Mouse (Mus musculus): ENCODE results near the gene Zfp472. TPM values are rescaled to one million over a fixed set of nuclear protein-coding genes. Genes with fewer than 3 reads are reported as not detected.
A peak's percentile ranks its signal among the peaks of the same experiment; 100 is the strongest.

Zfp472 gene
- 11.4 TPM in 2 replicates for polyA plus RNA-seq (2015; fragmentation: Nextera tagmentation; extraction: Ambion mirVana)

- Histone ChIP-seq H3K9me3 (ENCODE audit: low read length) (no peaks in the 10 kb centered on the region), H3K9ac (replicated peaks; ENCODE audit: low read length) (peak within 1 kb of the TSS; percentile 78), H3K4me1 (ENCODE audit: insufficient read depth, low read length) (peaks cover 11% of the 10 kb centered on the region; the same call in 1 of the 2 replicates), H3K4me2 (replicated peaks; ENCODE audit: low read depth, low read length) (peak within 1 kb of the TSS; percentile 87), H3K36me3 (ENCODE audit: insufficient read depth, low read length) (no peaks in the 10 kb centered on the region), H3K4me3 (ENCODE audit: low read length) (peak within 1 kb of the TSS; percentile 84), H3K27me3 (ENCODE audit: insufficient read depth, low read length) (no peaks in the 10 kb centered on the region), H3K27ac (ENCODE audit: low read length) (peak within 1 kb of the TSS; percentile 87)
- WGBS, result under 1% methylated on average over 33 of the region's 33 CpGs
- peak; percentile 100 for ATAC-seq (ENCODE audit: low FRiP score, low TSS enrichment)
Observed at GRCm38 (mm10) chr17:32965623-32966290, at the start of gene Zfp472. Zfp472 (plus strand) TSS chr17:32965814.

DNA sequence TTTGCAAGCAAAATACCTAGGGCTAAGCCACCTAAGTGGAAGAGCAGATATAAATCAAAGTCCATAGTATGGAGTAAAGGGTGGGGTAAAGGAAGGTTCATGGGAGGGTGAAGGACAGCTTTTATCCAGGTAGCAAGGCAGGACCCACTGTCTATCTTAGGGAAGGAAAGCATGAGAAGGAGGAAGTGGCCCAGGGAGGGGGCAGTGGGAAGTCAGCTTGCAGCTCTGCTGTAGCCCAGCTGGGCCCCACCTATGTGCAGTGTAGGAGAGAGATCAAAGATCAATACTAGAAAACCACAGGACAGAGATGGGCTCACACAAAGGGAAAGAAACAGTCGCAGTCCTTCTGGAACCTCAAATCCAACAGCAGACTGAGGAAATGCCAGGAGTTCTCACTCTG, 49.5 kb upstream of the Zfp472 start:
- H3K27ac ChIP-seq (ENCODE audit: low read length), result no peak overlapping the region
- peaks cover 2% of the 10 kb centered on the region; the same call in 1 of the 2 replicates for H3K9me3 ChIP-seq (ENCODE audit: low read length)
- WGBS, result 67% methylated on average over 1 of the region's 1 CpGs
- no peaks in the 10 kb centered on the region for H3K36me3 ChIP-seq (ENCODE audit: insufficient read depth, low read length)
- H3K4me2 ChIP-seq (replicated peaks; ENCODE audit: low read depth, low read length), result no peak overlapping the region
- H3K9ac ChIP-seq (replicated peaks; ENCODE audit: low read length), result no peak overlapping the region
- no peak overlapping the region for H3K4me3 ChIP-seq (ENCODE audit: low read length)
- H3K4me1 ChIP-seq (ENCODE audit: insufficient read depth, low read length), result no peaks in the 10 kb centered on the region
- ATAC-seq (ENCODE audit: low FRiP score, low TSS enrichment), result no peak
- H3K27me3 ChIP-seq (ENCODE audit: insufficient read depth, low read length), result no peaks in the 10 kb centered on the region

- H3K9me3 ChIP-seq (ENCODE audit: low read length), result peaks cover 4% of the 10 kb centered on the region; the same call in 1 of the 2 replicates
- WGBS, result 54% methylated on average over 2 of the region's 2 CpGs
- no peak within 1 kb of the TSS for H3K27ac ChIP-seq (ENCODE audit: low read length)
- no peak within 1 kb of the TSS for H3K9ac ChIP-seq (replicated peaks; ENCODE audit: low read length)
- no peak for ATAC-seq (ENCODE audit: low FRiP score, low TSS enrichment)
- H3K27me3 ChIP-seq (ENCODE audit: insufficient read depth, low read length), result no peaks in the 10 kb centered on the region
- H3K4me2 ChIP-seq (replicated peaks; ENCODE audit: low read depth, low read length), result no peak within 1 kb of the TSS
- no peak within 1 kb of the TSS for H3K4me3 ChIP-seq (ENCODE audit: low read length)
- no peaks in the 10 kb centered on the region for H3K4me1 ChIP-seq (ENCODE audit: insufficient read depth, low read length)
- H3K36me3 ChIP-seq (ENCODE audit: insufficient read depth, low read length), result no peaks in the 10 kb centered on the region
Observed at GRCm38 (mm10) chr17:32917131-32917530, 48.5 kb upstream of the Zfp472 start, which contains the start of gene Cyp4f14. Cyp4f14 (minus strand) TSS chr17:32917342.

DNA sequence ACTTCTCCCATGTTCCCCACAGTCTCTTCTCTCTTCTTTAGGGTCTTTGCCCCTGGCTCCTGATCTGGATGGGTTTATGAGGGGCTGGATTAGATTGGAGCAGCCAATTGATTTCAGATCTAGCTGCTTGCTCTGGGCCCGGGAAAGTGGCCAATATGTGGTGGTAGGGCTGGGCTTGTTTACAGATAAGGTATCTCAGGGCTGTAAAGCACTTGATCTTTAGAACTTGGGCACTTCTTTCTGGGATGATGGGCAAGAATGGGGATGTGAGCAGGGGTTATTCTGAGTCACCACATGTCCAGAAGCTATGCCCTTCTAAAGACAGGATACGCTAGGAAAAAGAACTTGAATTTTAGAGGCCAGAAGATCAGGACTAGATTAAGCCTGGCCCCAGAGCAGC, 46.5 kb upstream of the Zfp472 start:
- Histone ChIP-seq H3K4me2 (replicated peaks; ENCODE audit: low read depth, low read length) (no peak overlapping the region), H3K9me3 (ENCODE audit: low read length) (peaks cover 4% of the 10 kb centered on the region; the same call in 1 of the 2 replicates), H3K27me3 (ENCODE audit: insufficient read depth, low read length) (no peaks in the 10 kb centered on the region), H3K4me3 (ENCODE audit: low read length) (no peak overlapping the region), H3K36me3 (ENCODE audit: insufficient read depth, low read length) (no peaks in the 10 kb centered on the region), H3K27ac (ENCODE audit: low read length) (no peak overlapping the region), H3K9ac (replicated peaks; ENCODE audit: low read length) (no peak overlapping the region), H3K4me1 (ENCODE audit: insufficient read depth, low read length) (no peaks in the 10 kb centered on the region)
- ATAC-seq (ENCODE audit: low FRiP score, low TSS enrichment), result no peak
- 71% methylated on average over 2 of the region's 2 CpGs for WGBS

DNA sequence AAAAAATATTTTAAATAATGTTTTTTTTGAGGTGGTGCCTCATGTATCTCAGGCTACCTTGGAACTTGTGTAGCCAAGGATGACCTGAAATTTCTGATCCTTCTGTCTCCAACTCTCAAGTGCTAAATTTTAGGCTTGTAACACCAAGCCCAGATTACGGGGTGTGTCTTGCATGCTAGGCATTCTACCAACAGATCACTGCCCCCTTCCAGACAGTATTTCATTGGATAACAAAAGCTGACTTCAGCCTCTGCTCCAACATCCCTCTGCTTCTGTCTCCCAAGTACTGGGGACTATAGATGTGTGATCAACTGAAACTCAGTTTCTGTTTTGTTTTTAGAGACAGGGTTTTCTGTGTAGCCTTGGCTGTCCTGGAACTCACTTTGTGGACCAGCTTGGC, 41.9 kb upstream of the Zfp472 start:
- Histone ChIP-seq H3K4me1 (ENCODE audit: insufficient read depth, low read length) (no peaks in the 10 kb centered on the region), H3K4me2 (replicated peaks; ENCODE audit: low read depth, low read length) (no peak overlapping the region), H3K9ac (replicated peaks; ENCODE audit: low read length) (no peak overlapping the region), H3K4me3 (ENCODE audit: low read length) (no peak overlapping the region), H3K9me3 (ENCODE audit: low read length) (peaks cover 4% of the 10 kb centered on the region; the same call in 1 of the 2 replicates), H3K27ac (ENCODE audit: low read length) (no peak overlapping the region), H3K27me3 (ENCODE audit: insufficient read depth, low read length) (no peaks in the 10 kb centered on the region), H3K36me3 (ENCODE audit: insufficient read depth, low read length) (no peaks in the 10 kb centered on the region)
- no peak for ATAC-seq (ENCODE audit: low FRiP score, low TSS enrichment)
- WGBS, result 100% methylated on average over 1 of the region's 1 CpGs

GRCm38 (mm10) chr17:32924658-32925312, 40.8 kb upstream of the Zfp472 start:
- no peaks in the 10 kb centered on the region for H3K4me1 ChIP-seq (ENCODE audit: insufficient read depth, low read length)
- H3K9me3 ChIP-seq (ENCODE audit: low read length), result peaks cover 4% of the 10 kb centered on the region; the same call in 1 of the 2 replicates
- WGBS, result 14% methylated on average over 32 of the region's 32 CpGs
- no peak overlapping the region for H3K27ac ChIP-seq (ENCODE audit: low read length)
- H3K4me2 ChIP-seq (replicated peaks; ENCODE audit: low read depth, low read length), result peak overlapping the region; percentile 81
- peak; percentile 91 for ATAC-seq (ENCODE audit: low FRiP score, low TSS enrichment)
- H3K36me3 ChIP-seq (ENCODE audit: insufficient read depth, low read length), result no peaks in the 10 kb centered on the region
- peak overlapping the region; percentile 78 for H3K9ac ChIP-seq (replicated peaks; ENCODE audit: low read length)
- peak overlapping the region; percentile 52 for H3K4me3 ChIP-seq (ENCODE audit: low read length)
- H3K27me3 ChIP-seq (ENCODE audit: insufficient read depth, low read length), result no peaks in the 10 kb centered on the region

DNA sequence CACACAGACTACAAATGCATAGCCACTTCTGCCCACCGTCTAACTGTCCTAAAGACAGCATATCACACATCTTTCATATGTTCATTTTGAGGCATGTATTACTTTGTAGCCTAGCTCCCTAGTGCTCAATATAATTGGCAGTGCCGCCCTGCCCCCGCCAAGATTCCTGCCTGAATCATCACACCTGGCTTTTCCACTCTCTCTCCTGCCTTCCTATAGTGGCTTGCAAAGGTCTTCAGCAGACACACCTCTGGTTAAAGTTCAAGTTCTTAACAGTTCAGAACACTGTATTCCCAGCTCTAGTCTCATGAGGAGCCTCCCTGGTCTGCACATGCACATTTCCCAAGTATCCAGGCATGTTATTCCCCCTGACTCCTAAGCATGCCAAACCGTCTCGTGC, 37.8 kb upstream of the Zfp472 start:
- no peak for ATAC-seq (ENCODE audit: low FRiP score, low TSS enrichment)
- WGBS, result 79% methylated on average over 5 of the region's 5 CpGs
- no peaks in the 10 kb centered on the region for H3K36me3 ChIP-seq (ENCODE audit: insufficient read depth, low read length)
- no peak overlapping the region for H3K27ac ChIP-seq (ENCODE audit: low read length)
- H3K9ac ChIP-seq (replicated peaks; ENCODE audit: low read length), result no peak overlapping the region
- no peak overlapping the region for H3K4me2 ChIP-seq (replicated peaks; ENCODE audit: low read depth, low read length)
- no peaks in the 10 kb centered on the region for H3K27me3 ChIP-seq (ENCODE audit: insufficient read depth, low read length)
- no peak overlapping the region for H3K4me3 ChIP-seq (ENCODE audit: low read length)
- no peaks in the 10 kb centered on the region for H3K4me1 ChIP-seq (ENCODE audit: insufficient read depth, low read length)
- H3K9me3 ChIP-seq (ENCODE audit: low read length), result no peaks in the 10 kb centered on the region

DNA sequence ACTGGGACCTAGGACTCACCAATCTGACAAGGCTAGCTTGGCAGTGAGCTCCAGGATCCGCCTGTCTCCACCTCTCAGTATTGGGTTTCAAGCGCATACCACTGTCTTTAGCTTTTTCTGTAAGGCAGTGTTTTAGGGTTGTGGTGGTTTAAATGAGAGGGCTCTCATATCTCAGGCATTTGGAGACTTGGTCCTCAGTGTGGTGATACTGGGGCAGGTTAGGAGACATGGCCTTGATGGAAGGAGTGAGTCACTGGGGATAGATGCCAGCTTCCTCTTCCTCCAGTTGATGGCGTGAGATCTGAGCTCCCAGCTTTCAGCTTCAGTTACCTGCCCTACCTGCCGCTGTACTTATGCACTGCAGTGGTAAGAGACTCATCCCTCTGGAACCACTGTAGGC, 25.8 kb upstream of the Zfp472 start:
- ATAC-seq (ENCODE audit: low FRiP score, low TSS enrichment), result no peak
- H3K4me3 ChIP-seq (ENCODE audit: low read length), result no peak overlapping the region
- H3K4me2 ChIP-seq (replicated peaks; ENCODE audit: low read depth, low read length), result no peak overlapping the region
- no peaks in the 10 kb centered on the region for H3K36me3 ChIP-seq (ENCODE audit: insufficient read depth, low read length)
- H3K27ac ChIP-seq (ENCODE audit: low read length), result no peak overlapping the region
- no peaks in the 10 kb centered on the region for H3K4me1 ChIP-seq (ENCODE audit: insufficient read depth, low read length)
- no peak overlapping the region for H3K9ac ChIP-seq (replicated peaks; ENCODE audit: low read length)
- no peaks in the 10 kb centered on the region for H3K27me3 ChIP-seq (ENCODE audit: insufficient read depth, low read length)
- H3K9me3 ChIP-seq (ENCODE audit: low read length), result no peaks in the 10 kb centered on the region
- WGBS, result 68% methylated on average over 4 of the region's 4 CpGs

DNA sequence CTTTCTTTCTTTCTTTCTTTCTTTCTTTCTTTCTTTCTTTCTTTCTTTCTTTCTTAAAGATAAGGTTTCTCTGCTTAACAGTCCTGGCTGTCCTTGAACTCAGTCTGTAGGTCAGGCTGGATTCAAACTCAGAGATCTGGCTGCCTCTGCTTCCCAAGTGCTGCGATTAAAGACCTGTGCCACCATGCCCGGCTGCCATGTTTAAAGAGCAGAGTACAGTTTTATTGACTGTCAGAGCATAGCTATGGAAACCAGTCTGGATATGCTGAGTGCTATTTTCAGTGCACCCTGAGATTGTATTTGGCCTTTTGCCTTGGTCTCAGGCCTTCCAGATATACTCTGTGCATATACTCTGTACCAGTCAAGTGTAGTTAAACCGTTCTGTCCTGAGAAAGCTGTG, 22.0 kb upstream of the Zfp472 start:
- H3K4me3 ChIP-seq (ENCODE audit: low read length), result no peak overlapping the region
- WGBS, result 94% methylated on average over 3 of the region's 3 CpGs
- no peaks in the 10 kb centered on the region for H3K9me3 ChIP-seq (ENCODE audit: low read length)
- ATAC-seq (ENCODE audit: low FRiP score, low TSS enrichment), result no peak
- H3K4me2 ChIP-seq (replicated peaks; ENCODE audit: low read depth, low read length), result no peak overlapping the region
- no peak overlapping the region for H3K9ac ChIP-seq (replicated peaks; ENCODE audit: low read length)
- no peaks in the 10 kb centered on the region for H3K27me3 ChIP-seq (ENCODE audit: insufficient read depth, low read length)
- H3K27ac ChIP-seq (ENCODE audit: low read length), result no peak overlapping the region
- H3K4me1 ChIP-seq (ENCODE audit: insufficient read depth, low read length), result peaks cover 15% of the 10 kb centered on the region
- H3K36me3 ChIP-seq (ENCODE audit: insufficient read depth, low read length), result no peaks in the 10 kb centered on the region

GRCm38 (mm10) chr17:32944402-32945035, 21.1 kb upstream of the Zfp472 start:
- H3K36me3 ChIP-seq (ENCODE audit: insufficient read depth, low read length), result no peaks in the 10 kb centered on the region
- no peak overlapping the region for H3K9ac ChIP-seq (replicated peaks; ENCODE audit: low read length)
- H3K27ac ChIP-seq (ENCODE audit: low read length), result no peak overlapping the region
- ATAC-seq (ENCODE audit: low FRiP score, low TSS enrichment), result no peak
- WGBS, result 64% methylated on average over 3 of the region's 3 CpGs
- H3K9me3 ChIP-seq (ENCODE audit: low read length), result no peaks in the 10 kb centered on the region
- H3K4me2 ChIP-seq (replicated peaks; ENCODE audit: low read depth, low read length), result no peak overlapping the region
- H3K4me1 ChIP-seq (ENCODE audit: insufficient read depth, low read length), result peaks cover 15% of the 10 kb centered on the region
- H3K27me3 ChIP-seq (ENCODE audit: insufficient read depth, low read length), result no peaks in the 10 kb centered on the region
- H3K4me3 ChIP-seq (ENCODE audit: low read length), result no peak overlapping the region

Measured in kidney, embryonic 16.5 days (tissue).